Mouse (Mus musculus) kidney, postnatal 25 days (tissue): ENCODE measurements around the gene Olfr883.

Experiments
- DNase-seq, 2 experiments: peaks; one replicate each; pipeline ENCODE4 v3.0.0; 2021; ENCODE audit warnings: mixed read lengths in 2 of 2

Gene Olfr883

GRCm38 (mm10) chr9:38025508-38025907 is at the start of gene Olfr883:
Olfr883 (plus strand) TSS chr9:38025808.
- DNase-seq, result no peak

GRCm38 (mm10) chr9:37991525-37991924 is 34.1 kb upstream of the Olfr883 start, which contains the start of gene Olfr881:
Olfr881 (plus strand) TSS chr9:37991825.
- no peak for DNase-seq

- no peak for DNase-seq
Observed at GRCm38 (mm10) chr9:37998581-37999204, 26.9 kb upstream of the Olfr883 start.

GRCm38 (mm10) chr9:38000021-38000420 is 25.6 kb upstream of the Olfr883 start:
- no peak for DNase-seq

DNA sequence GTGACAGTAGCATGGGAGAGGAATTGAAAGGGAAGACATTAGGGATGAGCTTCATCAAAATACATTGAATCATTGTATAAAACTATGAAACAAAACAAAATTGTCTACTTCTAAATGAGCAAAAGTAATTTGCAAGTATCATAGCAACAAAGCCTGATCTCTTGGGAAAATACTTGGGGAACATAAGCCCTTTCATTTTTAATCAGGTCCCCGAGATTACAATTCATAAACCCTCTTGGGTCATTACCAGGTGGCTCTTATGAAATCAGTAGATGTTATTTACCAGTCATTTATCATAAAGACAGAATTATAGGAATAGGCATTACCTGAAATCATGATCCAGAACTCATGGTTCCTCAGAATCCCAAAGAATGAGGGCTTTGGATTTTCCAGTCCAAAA is 20.6 kb downstream of the Olfr883 start, which contains the start of gene Olfr884:
Olfr884 (plus strand) TSS at position 301 of the 400 bp plus-strand sequence.
- DNase-seq, result no peak

- no peak for DNase-seq
Observed at GRCm38 (mm10) chr9:38061022-38061421, 35.4 kb downstream of the Olfr883 start, which contains the start of gene Olfr885. Olfr885 (plus strand) TSS chr9:38061322.
